31 mouse cellular contexts compared by ENCODE assay signal in genomic region chr16:50329684-50330083, GRCm38 (mm10).
"Had no signal": no experiment of that assay in that cellular context is flagged by ENCODE, and none has a peak within 500 bp of the region (broad histone marks: within the 10 kb centered on the region; RNA-seq: fewer than 3 reads in every experiment).

No protein-coding gene starts in this region.

- H3K4me1 ChIP-seq: limb, embryonic 10.5 days; limb, embryonic 13.5 days; limb, embryonic 15.5 days; liver, embryonic 12.5 days; liver, embryonic 13.5 days; liver, embryonic 15.5 days; lung, embryonic 15.5 days; midbrain, embryonic 10.5 days; midbrain, embryonic 12.5 days; midbrain, embryonic 13.5 days; midbrain, embryonic 15.5 days had no signal

- ATAC-seq: liver, embryonic 12.5 days; liver, postnatal 0 days; lung, postnatal 0 days; midbrain, embryonic 13.5 days; midbrain, embryonic 15.5 days; midbrain, embryonic 16.5 days had no signal

- H3K9me3 ChIP-seq: limb, embryonic 10.5 days; limb, embryonic 12.5 days; limb, embryonic 13.5 days; limb, embryonic 15.5 days; liver, embryonic 12.5 days; liver, embryonic 13.5 days; liver, embryonic 15.5 days; lung, embryonic 15.5 days; megakaryocyte, embryonic 14.5 days; midbrain, embryonic 10.5 days; midbrain, embryonic 12.5 days; midbrain, embryonic 13.5 days; midbrain, embryonic 15.5 days had no signal

- H3K27ac ChIP-seq: limb, embryonic 10.5 days; limb, embryonic 12.5 days; limb, embryonic 13.5 days; limb, embryonic 15.5 days; liver, embryonic 12.5 days; liver, embryonic 13.5 days; liver, embryonic 14.5 days; liver, embryonic 15.5 days; lung, embryonic 15.5 days; macrophage; midbrain, embryonic 10.5 days; midbrain, embryonic 12.5 days; midbrain, embryonic 13.5 days; midbrain, embryonic 15.5 days had no signal

- H3K9ac ChIP-seq: limb, embryonic 12.5 days; limb, embryonic 13.5 days; limb, embryonic 15.5 days; liver, embryonic 12.5 days; liver, embryonic 13.5 days; liver, embryonic 14.5 days; liver, embryonic 15.5 days; liver, postnatal 0 days; lung, embryonic 14.5 days; lung, embryonic 15.5 days; midbrain, embryonic 12.5 days; midbrain, embryonic 13.5 days; midbrain, embryonic 15.5 days had no signal

- H3K4me2 ChIP-seq: limb, embryonic 12.5 days; limb, embryonic 13.5 days; limb, embryonic 15.5 days; liver, embryonic 11.5 days; liver, embryonic 12.5 days; liver, embryonic 13.5 days; liver, embryonic 15.5 days; lung, embryonic 14.5 days; lung, embryonic 15.5 days; midbrain, embryonic 11.5 days; midbrain, embryonic 12.5 days; midbrain, embryonic 13.5 days; midbrain, embryonic 15.5 days had no signal

- H3K4me3 ChIP-seq: limb, embryonic 10.5 days; limb, embryonic 12.5 days; limb, embryonic 13.5 days; limb, embryonic 15.5 days; liver, embryonic 12.5 days; liver, embryonic 13.5 days; liver, embryonic 15.5 days; lung, embryonic 15.5 days; megakaryocyte, embryonic 14.5 days; midbrain, embryonic 10.5 days; midbrain, embryonic 12.5 days; midbrain, embryonic 13.5 days; midbrain, embryonic 15.5 days; myocyte had no signal

- H3K27me3 ChIP-seq: limb, embryonic 12.5 days; limb, embryonic 13.5 days; limb, embryonic 15.5 days; liver, embryonic 12.5 days; liver, embryonic 13.5 days; liver, embryonic 15.5 days; lung, embryonic 15.5 days; megakaryocyte, embryonic 14.5 days; midbrain, embryonic 12.5 days; midbrain, embryonic 13.5 days; midbrain, embryonic 15.5 days had no signal

- DNase-seq: left cerebral cortex, postnatal 4 days; liver; liver, embryonic 13.5 days; liver, postnatal 0 days; lung, adult 18-20 months; lung, adult 2 months; lung, embryonic 14.5 days; lung, postnatal 10 days; lung, postnatal 14 days; lung, postnatal 36 days; lung, postnatal 4 days; midbrain, embryonic 14.5 days had no signal

- H3K36me3 ChIP-seq: limb, embryonic 12.5 days; limb, embryonic 15.5 days; liver, embryonic 12.5 days; liver, embryonic 13.5 days; liver, embryonic 15.5 days; lung, embryonic 15.5 days; midbrain, embryonic 10.5 days; midbrain, embryonic 12.5 days; midbrain, embryonic 13.5 days; midbrain, embryonic 15.5 days had no signal
